Mouse (Mus musculus) kidney, adult 2 months (tissue): Measurements from ENCODE around the gene Lypd4.

Experiments used
- CTCF ChIP-seq: fragments of 200-500 bp; conservative IDR thresholded peaks from 2 replicates; pipeline ENCODE4 v1.5.1; 2011; ENCODE audit warnings: low read depth, mild to moderate bottlenecking, control low read depth, low read length, moderate library complexity, mixed read lengths; ENCODE audit not compliant: insufficient read depth, insufficient read length
- POLR2A ChIP-seq: fragments of 200-500 bp; IDR thresholded peaks from one replicate; pipeline ENCODE4 v1.6.1; 2011; ENCODE audit warnings: low read depth, low read length, control low read depth

DNA sequence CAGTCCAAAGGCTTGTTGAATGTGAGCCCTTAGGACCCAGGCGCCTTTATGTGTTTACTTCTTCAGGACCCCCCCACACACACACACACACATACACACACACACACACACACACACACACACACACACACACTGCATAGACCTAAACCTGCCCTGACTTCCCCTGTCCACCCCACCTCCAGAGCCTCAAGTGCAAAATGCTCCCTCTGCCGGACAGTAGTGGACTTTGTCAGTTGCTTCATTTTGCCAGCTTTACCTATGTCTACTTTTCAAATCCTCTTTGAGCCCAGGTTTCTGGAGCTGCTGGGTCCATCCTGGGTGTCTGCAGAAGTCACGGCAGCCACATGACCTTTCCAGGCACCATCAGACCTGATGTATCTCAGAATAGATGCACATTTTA, 35.2 kb upstream of the Lypd4 start:
- peak; percentile 75 for TF ChIP-seq CTCF
- TF ChIP-seq POLR2A, result no peak
